Mouse (Mus musculus) bone marrow macrophage, adult 2 months (primary cell): ENCODE results near the gene Ccdc63.

Source experiments
- CTCF ChIP-seq: IDR thresholded peaks from 2 replicates; pipeline ENCODE4 v1.5.1; 2012; ENCODE audit warnings: low read depth, mild to moderate bottlenecking, low read length, moderate library complexity
- POLR2A ChIP-seq: IDR thresholded peaks from 2 replicates; pipeline ENCODE4 v1.6.1; 2012; ENCODE audit warnings: mild to moderate bottlenecking, low read depth, low read length, borderline replicate concordance

DNA sequence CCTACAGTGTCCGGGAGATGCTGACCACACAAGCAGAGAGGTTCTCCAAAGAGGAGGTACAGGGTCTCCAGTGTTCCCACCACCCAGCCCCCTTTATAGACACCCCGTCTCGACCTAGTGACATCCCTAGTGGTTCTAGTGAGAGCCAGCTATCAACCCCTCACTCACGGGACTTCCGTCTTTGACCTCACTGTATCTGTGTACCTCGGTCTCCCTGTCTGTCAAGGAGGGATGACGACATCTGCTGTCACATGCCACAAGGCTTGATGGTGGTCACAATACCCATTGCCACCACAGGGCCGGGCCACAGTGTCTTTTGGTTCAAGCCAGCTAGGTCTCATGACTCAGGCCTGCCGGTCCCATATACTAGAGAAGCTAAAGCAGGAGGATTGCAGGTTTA, 35.6 kb downstream of the Ccdc63 start:
- no peak for TF ChIP-seq POLR2A
- no peak for TF ChIP-seq CTCF
